Mouse (Mus musculus) cortical plate, adult 2 months (tissue): ENCODE results near the gene Slc47a2. TPM values are rescaled to one million over a fixed set of nuclear protein-coding genes. Genes with fewer than 3 reads are reported as not detected.

ENCODE experiments used
- H3K27ac ChIP-seq: fragments of 200-500 bp; 2 replicates; pipeline ENCODE4 v1.5.1; 2012; ENCODE audit warnings: low read length, control low read depth, inconsistent platforms; ENCODE audit not compliant: insufficient read depth
- H3K4me1 ChIP-seq: fragments of 200-500 bp; 2 replicates; pipeline ENCODE4 v1.6.1; 2011; ENCODE audit warnings: low read length; ENCODE audit not compliant: control insufficient read depth, insufficient read depth
- H3K4me3 ChIP-seq: fragments of 200-500 bp; 2 replicates; pipeline ENCODE4 v1.5.1; 2011; ENCODE audit warnings: mild to moderate bottlenecking, low read length, control low read depth; ENCODE audit not compliant: insufficient read depth
- CTCF ChIP-seq: fragments of 200-500 bp; IDR thresholded peaks from 2 replicates; pipeline ENCODE4 v1.5.1; 2011; ENCODE audit warnings: mild to moderate bottlenecking, control low read depth, low read length; ENCODE audit not compliant: insufficient read depth; ENCODE audit errors: extremely low read depth
- POLR2A ChIP-seq: fragments of 200-500 bp; IDR thresholded peaks from 2 replicates; pipeline ENCODE4 v1.6.1; 2011; ENCODE audit warnings: mild to moderate bottlenecking, low read length, control low read depth; ENCODE audit not compliant: insufficient read depth; ENCODE audit errors: extremely low read depth
- polyA plus RNA-seq: library from polyadenylated mRNA; depleted of rRNA; stranded (reverse); fragments of >200 nt; gene quantifications from 2 replicates; pipeline ENCODE4 v1.2.3, GENCODE M21; 2012

The Slc47a2 gene
- polyA plus RNA-seq, 1 experiment: 0.23 TPM

- TF ChIP-seq POLR2A (no peak), CTCF (no peak)
- Histone ChIP-seq H3K4me1 (no peaks in the 10 kb centered on the region), H3K4me3 (no peak overlapping the region), H3K27ac (no peak overlapping the region)
Observed at GRCm38 (mm10) chr11:61296556-61296955, 46.1 kb downstream of the Slc47a2 start.

- TF ChIP-seq POLR2A (no peak), CTCF (no peak)
- Histone ChIP-seq H3K4me3 (no peak overlapping the region), H3K4me1 (no peaks in the 10 kb centered on the region), H3K27ac (no peak overlapping the region)
Observed at GRCm38 (mm10) chr11:61295556-61295955, 47.1 kb downstream of the Slc47a2 start.

DNA sequence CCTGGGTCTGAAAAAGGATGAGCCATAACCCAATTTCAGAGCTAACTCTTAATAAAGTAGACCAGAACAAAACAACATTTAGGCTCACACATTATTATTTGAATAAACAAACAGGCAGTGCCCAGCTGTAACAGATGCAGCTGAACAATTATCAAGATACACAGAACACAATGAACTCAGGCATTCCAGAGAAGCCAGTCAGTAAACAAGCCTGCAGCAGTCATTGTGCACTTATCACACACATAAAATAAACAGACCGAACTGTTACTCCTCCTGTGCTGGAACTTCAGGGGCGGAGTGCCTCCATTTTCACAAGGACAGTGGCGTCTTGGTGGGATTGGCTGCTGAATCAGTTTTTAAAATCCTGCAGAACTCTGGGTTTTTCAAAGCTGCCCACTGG is 48.2 kb downstream of the Slc47a2 start:
- Histone ChIP-seq H3K4me1 (no peaks in the 10 kb centered on the region), H3K4me3 (no peak overlapping the region), H3K27ac (no peak overlapping the region)
- no peak for TF ChIP-seq POLR2A
- no peak for TF ChIP-seq CTCF

DNA sequence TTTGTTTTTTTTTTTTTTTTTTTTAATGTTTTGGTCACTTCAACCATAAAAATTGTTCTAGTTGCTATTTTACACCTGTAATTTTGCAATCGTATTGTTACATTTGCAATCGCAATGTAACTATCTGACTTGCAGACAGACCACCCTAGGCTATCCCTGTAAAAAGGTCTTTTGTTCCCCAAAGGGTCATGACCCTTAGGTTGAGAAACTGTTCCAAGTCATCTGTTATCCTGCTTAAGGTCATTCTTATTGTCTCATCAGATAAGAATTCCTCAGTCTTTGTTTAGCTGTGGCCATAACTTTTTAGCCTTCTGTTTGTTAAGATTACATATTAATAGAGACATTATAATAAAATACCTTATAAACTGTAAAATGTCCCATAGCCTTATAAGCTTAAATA is 49.4 kb downstream of the Slc47a2 start:
- TF ChIP-seq CTCF (no peak), POLR2A (no peak)
- H3K4me3 ChIP-seq: no peak overlapping the region
- no peak overlapping the region for H3K27ac ChIP-seq
- H3K4me1 ChIP-seq: no peaks in the 10 kb centered on the region

- H3K4me1 ChIP-seq: no peaks in the 10 kb centered on the region
- H3K4me3 ChIP-seq: no peak overlapping the region
- no peak overlapping the region for H3K27ac ChIP-seq
- TF ChIP-seq POLR2A (no peak), CTCF (no peak)
Observed at GRCm38 (mm10) chr11:61284323-61284722, 58.3 kb downstream of the Slc47a2 start.

DNA sequence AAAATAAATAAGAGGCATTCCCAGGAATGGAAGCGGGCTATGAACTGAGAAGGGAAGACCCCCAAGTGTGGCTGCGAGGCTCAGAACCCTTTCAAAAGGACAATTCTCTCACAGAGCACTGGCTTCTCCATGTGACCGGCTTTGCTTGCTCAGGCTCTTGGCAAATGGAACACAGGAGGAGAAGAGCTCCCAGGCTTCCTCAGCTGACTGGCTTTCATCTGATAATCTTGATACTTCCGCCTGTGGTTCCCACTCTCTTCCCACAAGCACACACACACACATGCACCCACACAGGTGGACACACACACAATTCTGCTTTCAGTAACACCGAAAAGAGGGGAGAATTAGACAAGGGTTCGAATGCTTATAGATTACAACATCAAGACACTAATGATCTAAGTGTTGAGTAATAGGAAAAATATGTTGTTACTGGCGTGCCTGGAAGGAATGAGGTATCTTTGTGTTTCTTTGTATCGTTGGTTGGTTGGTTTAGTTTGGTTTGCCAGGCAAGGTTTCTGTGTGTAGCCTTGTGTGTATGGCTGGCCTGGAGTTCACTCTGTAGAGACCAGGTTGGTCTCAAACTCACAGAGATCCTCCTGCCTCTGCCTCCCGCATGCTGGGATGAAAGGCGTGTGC is 59.1 kb downstream of the Slc47a2 start:
- TF ChIP-seq CTCF (no peak), POLR2A (no peak)
- Histone ChIP-seq H3K27ac (no peak overlapping the region), H3K4me3 (no peak overlapping the region), H3K4me1 (no peaks in the 10 kb centered on the region)

- Histone ChIP-seq H3K27ac (no peak overlapping the region), H3K4me1 (no peaks in the 10 kb centered on the region; the same call in 1 of the 2 replicates), H3K4me3 (no peak overlapping the region)
- TF ChIP-seq CTCF (no peak), POLR2A (no peak)
Observed at GRCm38 (mm10) chr11:61278445-61279077, 64.1 kb downstream of the Slc47a2 start.

DNA sequence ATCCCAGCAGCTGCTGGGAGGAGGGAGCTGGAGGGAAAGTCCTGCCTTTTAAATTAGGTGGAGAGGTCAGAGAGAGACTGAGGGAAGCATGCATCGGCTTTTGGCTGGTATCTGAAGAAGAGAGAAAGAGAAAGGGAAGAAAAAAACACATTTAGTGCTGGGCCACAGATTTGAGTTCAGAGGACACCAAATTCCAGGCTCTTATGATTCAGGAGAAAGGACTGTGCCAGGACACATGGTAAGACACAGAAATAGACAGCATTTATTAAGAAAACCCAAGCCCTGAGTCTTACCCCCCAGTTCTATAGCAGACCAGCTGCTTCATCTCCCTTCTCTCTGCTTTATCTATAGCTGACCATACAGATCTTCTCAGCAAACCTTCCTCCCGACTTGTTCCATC is 64.7 kb downstream of the Slc47a2 start:
- H3K27ac ChIP-seq: no peak overlapping the region
- no peak overlapping the region for H3K4me3 ChIP-seq
- no peaks in the 10 kb centered on the region; the same call in 1 of the 2 replicates for H3K4me1 ChIP-seq
- TF ChIP-seq POLR2A: no peak
- TF ChIP-seq CTCF: no peak

DNA sequence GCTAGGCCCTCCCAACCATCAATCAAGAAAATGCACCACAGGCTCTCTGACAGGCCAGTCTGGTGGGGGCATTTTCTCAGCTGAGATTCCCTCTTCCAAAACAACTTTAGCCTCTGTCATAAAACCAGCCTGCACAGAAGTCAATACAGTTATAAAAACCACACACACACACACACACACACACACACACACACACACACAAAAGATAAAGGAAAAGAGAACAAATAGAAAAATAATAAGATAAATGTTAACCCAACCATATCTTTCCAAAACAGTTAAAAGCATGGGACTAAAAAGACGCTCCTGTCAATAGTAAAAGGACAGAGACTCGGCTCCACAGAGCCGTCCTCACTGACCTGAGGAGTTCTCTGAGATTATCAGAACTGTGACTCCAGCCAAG is 66.2 kb downstream of the Slc47a2 start:
- Histone ChIP-seq H3K27ac (no peak overlapping the region), H3K4me3 (no peak overlapping the region), H3K4me1 (no peaks in the 10 kb centered on the region; the same call in 1 of the 2 replicates)
- no peak for TF ChIP-seq CTCF
- TF ChIP-seq POLR2A: no peak

- TF ChIP-seq CTCF: no peak
- no peak for TF ChIP-seq POLR2A
- Histone ChIP-seq H3K4me3 (no peak overlapping the region), H3K27ac (no peak overlapping the region), H3K4me1 (no peaks in the 10 kb centered on the region; the same call in 1 of the 2 replicates)
Observed at GRCm38 (mm10) chr11:61275106-61275505, 67.6 kb downstream of the Slc47a2 start.
